Mouse (Mus musculus): ENCODE data around the gene Pxmp4. TPM values are rescaled to one million over a fixed set of nuclear protein-coding genes. Genes with fewer than 3 reads are reported as not detected.

The Pxmp4 gene
- polyA plus RNA-seq, 1 experiment from 2014 or later, result 16.0 TPM

DNA sequence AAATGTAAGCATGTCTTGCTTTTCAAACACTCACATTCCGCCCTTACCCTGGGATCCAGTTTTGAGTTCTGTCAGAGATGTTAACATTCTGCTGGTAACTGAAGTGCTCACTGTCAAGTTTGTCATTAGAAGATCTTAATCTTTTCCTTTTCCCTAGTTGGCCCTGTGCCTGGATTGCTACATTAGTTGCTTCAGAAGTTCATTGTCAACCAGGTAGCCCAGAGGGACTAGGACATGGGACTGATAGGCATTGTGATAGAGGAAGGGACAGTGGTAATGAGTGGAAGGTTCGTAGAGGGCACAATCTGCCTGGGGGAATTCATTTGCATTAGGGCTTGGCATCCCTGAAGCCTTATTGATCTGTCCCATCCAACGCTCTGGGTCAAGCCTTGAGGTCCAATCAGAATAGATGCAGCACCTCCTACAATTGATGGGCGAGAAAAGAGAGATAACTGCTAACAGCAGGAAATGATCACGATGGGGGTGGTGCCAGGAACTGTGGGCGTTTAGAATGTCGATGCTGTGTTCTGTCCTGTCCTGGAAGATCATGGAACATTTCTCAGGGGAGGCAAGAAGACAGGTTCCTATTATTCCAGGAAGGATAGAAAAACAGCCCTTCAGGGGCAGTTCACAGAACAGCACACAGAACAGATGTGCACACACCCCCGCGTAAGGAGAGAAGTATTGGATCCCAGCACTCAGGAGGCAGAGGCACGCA is 5.7 kb upstream of the Pxmp4 start:
- Histone ChIP-seq H3K4me2 (no peak overlapping the region), H3K27me3 (peaks cover 6% of the 10 kb centered on the region; the same call in 1 of the 2 replicates), H3K27ac (no peak overlapping the region), H3K36me3 (no peaks in the 10 kb centered on the region), H3K4me3 (replicated peaks) (no peak overlapping the region), H3K9me3 (no peaks in the 10 kb centered on the region), H3K9ac (replicated peaks) (no peak overlapping the region), H3K4me1 (replicated peaks) (peaks cover 8% of the 10 kb centered on the region)
- WGBS, result 66% methylated on average over 10 of the region's 10 CpGs
- no peak for ATAC-seq (ENCODE audit: insufficient number of reproducible peaks, insufficient read depth, low FRiP score, low TSS enrichment, low read depth)

DNA sequence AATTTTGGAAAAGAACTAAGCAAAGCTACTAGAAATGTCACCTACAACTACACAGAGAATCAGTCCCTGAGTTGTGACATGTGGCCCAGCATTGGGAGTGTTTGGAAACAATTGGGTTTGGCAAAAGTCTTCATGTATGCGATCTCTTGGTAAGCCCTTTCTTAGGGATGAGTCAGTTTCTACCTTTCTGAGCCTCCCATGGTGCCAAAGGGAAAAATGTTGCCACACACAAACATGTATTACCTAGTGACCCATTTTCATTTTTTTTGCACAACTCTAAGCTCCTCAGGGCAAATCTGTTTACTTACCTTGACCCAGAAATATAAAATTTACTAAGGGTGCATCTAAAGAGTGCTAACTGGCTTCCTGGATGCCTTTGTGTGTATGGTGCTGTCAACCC is 3.5 kb upstream of the Pxmp4 start:
- ATAC-seq (ENCODE audit: insufficient number of reproducible peaks, insufficient read depth, low FRiP score, low TSS enrichment, low read depth), result no peak
- H3K9me3 ChIP-seq, result no peaks in the 10 kb centered on the region
- H3K4me2 ChIP-seq, result no peak overlapping the region
- H3K9ac ChIP-seq (replicated peaks), result no peak overlapping the region
- no peak overlapping the region for H3K4me3 ChIP-seq (replicated peaks)
- H3K27ac ChIP-seq, result no peak overlapping the region
- 0 out of 2 replicates have a peak, but pooled peaks cover 6% of the 10 kb centered on the region for H3K4me1 ChIP-seq (replicated peaks)
- H3K27me3 ChIP-seq, result peaks cover 6% of the 10 kb centered on the region; the same call in 1 of the 2 replicates
- no peaks in the 10 kb centered on the region for H3K36me3 ChIP-seq
- 90% methylated on average over 1 of the region's 1 CpGs for WGBS

DNA sequence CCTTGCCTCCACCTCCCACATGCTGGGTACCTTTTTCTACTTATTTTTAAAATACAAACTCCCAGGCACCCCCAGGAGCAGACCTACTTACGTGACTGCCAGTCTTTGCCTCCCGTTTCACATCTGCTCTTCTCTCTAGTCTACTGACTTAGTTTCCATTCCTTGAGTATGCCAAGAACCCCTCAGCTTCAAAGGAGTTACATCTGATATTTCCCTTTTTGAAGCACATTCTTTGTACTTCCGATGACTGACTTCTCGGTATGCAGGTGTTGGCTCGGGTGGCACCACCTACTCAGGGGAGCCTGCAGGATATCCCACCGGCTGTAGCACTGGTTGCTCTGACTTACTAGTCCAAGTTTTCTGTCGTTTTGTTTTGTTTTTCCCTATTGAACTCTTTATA is 648 bp upstream of the Pxmp4 start:
- no peaks in the 10 kb centered on the region for H3K36me3 ChIP-seq
- H3K9ac ChIP-seq (replicated peaks), result no peak overlapping the region
- no peak for ATAC-seq (ENCODE audit: insufficient number of reproducible peaks, insufficient read depth, low FRiP score, low TSS enrichment, low read depth)
- H3K27ac ChIP-seq, result no peak overlapping the region
- H3K4me3 ChIP-seq (replicated peaks), result peak overlapping the region; percentile 82
- peaks cover under 1% of the 10 kb centered on the region; the same call in 1 of the 2 replicates for H3K27me3 ChIP-seq
- no peaks in the 10 kb centered on the region for H3K9me3 ChIP-seq
- peak overlapping the region; percentile 78 for H3K4me2 ChIP-seq
- WGBS, result 43% methylated on average over 7 of the region's 7 CpGs
- H3K4me1 ChIP-seq (replicated peaks), result 0 out of 2 replicates have a peak, but pooled peaks cover 6% of the 10 kb centered on the region

DNA sequence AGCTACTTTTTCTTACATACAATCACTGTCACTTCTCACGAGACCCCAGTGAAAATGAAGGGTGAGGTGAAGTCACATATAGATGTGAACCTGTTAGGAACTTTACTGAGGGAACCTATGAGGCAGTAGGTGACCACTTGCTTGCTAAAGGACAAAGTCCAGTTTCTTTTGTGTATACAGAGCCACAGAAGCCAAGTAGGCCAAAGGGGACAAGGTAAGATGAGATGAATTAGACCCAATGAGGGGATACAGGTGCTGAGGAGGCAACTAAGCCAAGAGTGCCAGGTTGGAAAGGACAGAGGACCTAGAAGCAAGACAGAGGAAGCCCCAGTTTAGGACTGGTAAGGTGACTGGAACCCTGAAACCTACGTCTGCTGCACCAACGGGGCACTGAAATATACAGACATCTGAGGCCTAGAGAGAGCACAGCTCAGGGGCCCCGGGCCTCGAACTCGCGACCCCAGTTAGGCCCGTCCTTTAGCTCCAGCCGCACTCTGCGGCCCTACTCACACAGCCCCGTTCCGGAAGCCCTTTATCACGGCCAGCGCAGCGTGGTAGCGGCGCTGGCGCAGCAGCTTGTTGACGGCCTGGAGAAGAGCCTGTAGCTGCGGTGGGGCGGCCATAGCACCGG is 386 bp downstream of the Pxmp4 start:
- 19% methylated on average over 22 of the region's 22 CpGs for WGBS
- H3K27ac ChIP-seq, result 0 out of 2 replicates have a peak overlapping the region, but pooled peaks have one; percentile 26

DNA sequence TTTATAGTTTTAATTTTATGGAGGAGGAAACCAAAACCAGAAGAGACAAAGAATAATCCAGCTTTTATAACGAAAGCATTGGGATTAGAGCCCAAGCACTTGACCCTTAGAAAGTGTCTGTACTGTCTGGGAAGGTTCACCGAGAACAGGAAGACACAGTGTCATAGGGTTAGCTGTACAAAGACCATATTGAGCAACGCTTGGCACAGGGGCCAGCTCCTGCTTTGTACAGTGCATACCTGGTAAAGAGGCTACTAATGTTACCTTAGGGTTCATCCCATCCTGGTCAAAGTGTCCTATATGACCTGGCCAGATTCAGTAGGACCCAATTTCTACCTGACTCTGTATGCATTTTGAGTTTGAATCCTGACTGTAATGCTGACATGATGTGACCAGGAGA is 2.2 kb downstream of the Pxmp4 start:
- 75% methylated on average over 3 of the region's 3 CpGs for WGBS
- 0 out of 2 replicates have a peak, but pooled peaks cover 6% of the 10 kb centered on the region for H3K4me1 ChIP-seq (replicated peaks)
- no peak overlapping the region for H3K4me3 ChIP-seq (replicated peaks)
- H3K27ac ChIP-seq, result no peak overlapping the region
- H3K27me3 ChIP-seq, result no peaks in the 10 kb centered on the region
- H3K4me2 ChIP-seq, result no peak overlapping the region
- no peaks in the 10 kb centered on the region for H3K36me3 ChIP-seq
- no peak for ATAC-seq (ENCODE audit: insufficient number of reproducible peaks, insufficient read depth, low FRiP score, low TSS enrichment, low read depth)
- H3K9me3 ChIP-seq, result no peaks in the 10 kb centered on the region
- no peak overlapping the region for H3K9ac ChIP-seq (replicated peaks)

More for the DNA sequence above, 386 bp downstream of the Pxmp4 start:
- Histone ChIP-seq H3K36me3 (no peaks in the 10 kb centered on the region), H3K4me3 (replicated peaks) (peak overlapping the region; percentile 82), H3K9ac (replicated peaks) (peak overlapping the region; percentile 78), H3K27me3 (no peaks in the 10 kb centered on the region), H3K9me3 (no peaks in the 10 kb centered on the region), H3K4me2 (peak overlapping the region; percentile 78), H3K4me1 (replicated peaks) (0 out of 2 replicates have a peak, but pooled peaks cover 6% of the 10 kb centered on the region)
- ATAC-seq (ENCODE audit: insufficient number of reproducible peaks, insufficient read depth, low FRiP score, low TSS enrichment, low read depth), result peak; percentile 60; the same call in 1 of the 2 replicates

DNA sequence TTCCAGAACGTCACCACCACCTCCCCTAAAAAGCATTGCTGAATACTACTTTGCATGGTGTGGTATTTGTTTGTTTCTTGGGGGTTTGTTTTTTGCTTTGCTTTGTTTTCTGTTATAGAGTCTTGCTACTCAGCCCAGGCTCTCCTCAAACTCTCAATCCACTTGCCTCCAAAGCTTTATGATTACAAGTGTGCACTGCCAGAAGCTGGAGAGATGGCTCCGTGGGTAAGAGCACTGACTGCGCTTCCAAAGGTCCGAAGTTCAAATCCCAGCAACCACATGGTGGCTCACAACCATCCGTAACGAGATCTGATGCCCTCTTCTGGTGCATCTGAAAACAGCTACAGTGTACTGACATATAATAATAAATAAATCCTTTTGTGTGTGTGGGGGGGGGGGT is 2.9 kb downstream of the Pxmp4 start:
- no peak for ATAC-seq (ENCODE audit: insufficient number of reproducible peaks, insufficient read depth, low FRiP score, low TSS enrichment, low read depth)
- H3K9me3 ChIP-seq, result no peaks in the 10 kb centered on the region

DNA sequence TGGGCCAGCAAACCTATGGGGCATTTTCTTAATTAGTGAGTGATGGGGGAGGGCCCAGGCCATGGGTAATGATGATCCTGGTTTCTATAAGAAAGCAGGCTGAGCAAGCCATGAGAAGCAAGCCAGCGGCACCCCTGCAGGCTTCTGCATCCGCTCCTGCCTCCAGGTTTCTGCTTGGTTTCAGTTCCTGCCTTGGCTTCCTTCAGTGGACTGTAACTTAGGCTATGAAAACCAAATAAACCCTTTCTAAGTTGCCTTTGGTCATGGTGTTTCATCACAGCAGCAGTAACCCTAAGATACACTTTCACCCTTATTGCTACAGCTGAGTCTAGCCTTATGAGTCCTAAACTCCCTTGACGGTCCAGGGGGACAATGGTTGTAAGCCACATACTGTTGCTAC is 6.1 kb downstream of the Pxmp4 start:
- 0 out of 2 replicates have a peak, but pooled peaks cover 4% of the 10 kb centered on the region for H3K9me3 ChIP-seq
- WGBS, result 83% methylated on average over 3 of the region's 3 CpGs
- H3K36me3 ChIP-seq, result peaks cover 10% of the 10 kb centered on the region; the same call in 1 of the 2 replicates
- no peak for ATAC-seq (ENCODE audit: insufficient number of reproducible peaks, insufficient read depth, low FRiP score, low TSS enrichment, low read depth)
- H3K27ac ChIP-seq, result no peak overlapping the region
- no peak overlapping the region for H3K4me2 ChIP-seq
- no peak overlapping the region for H3K4me3 ChIP-seq (replicated peaks)
- H3K4me1 ChIP-seq (replicated peaks), result no peaks in the 10 kb centered on the region
- H3K27me3 ChIP-seq, result no peaks in the 10 kb centered on the region
- no peak overlapping the region for H3K9ac ChIP-seq (replicated peaks)

More for the DNA sequence above, 2.9 kb downstream of the Pxmp4 start:
- WGBS, result 71% methylated on average over 6 of the region's 6 CpGs
- Histone ChIP-seq H3K36me3 (no peaks in the 10 kb centered on the region), H3K27ac (no peak overlapping the region), H3K9ac (replicated peaks) (no peak overlapping the region), H3K4me2 (no peak overlapping the region), H3K4me1 (replicated peaks) (0 out of 2 replicates have a peak, but pooled peaks cover 6% of the 10 kb centered on the region), H3K4me3 (replicated peaks) (no peak overlapping the region), H3K27me3 (no peaks in the 10 kb centered on the region)

DNA sequence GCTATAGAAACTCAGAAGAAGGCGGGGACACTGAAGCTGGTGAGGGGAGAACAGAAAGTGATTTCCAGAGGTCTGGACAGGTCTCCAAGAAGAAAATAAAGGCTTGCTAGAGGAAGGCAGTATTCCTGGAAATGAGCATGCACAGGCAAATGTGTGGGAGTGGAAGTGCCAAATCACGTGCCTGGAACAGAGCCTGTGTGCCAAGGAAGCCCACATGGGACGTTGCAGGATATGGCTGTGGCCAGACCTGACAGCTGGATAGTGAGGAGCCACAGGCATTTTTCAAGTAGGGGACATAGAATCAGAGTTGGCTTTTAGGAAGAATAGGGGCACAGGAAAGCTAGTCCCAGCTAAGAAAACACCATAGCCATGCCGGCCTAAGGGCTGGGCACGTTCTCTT is 7.7 kb downstream of the Pxmp4 start:
- WGBS, result 79% methylated on average over 5 of the region's 5 CpGs
- H3K9ac ChIP-seq (replicated peaks), result no peak overlapping the region
- no peak for ATAC-seq (ENCODE audit: insufficient number of reproducible peaks, insufficient read depth, low FRiP score, low TSS enrichment, low read depth)
- no peak overlapping the region for H3K27ac ChIP-seq
- no peaks in the 10 kb centered on the region for H3K27me3 ChIP-seq
- 0 out of 2 replicates have a peak, but pooled peaks cover 4% of the 10 kb centered on the region for H3K9me3 ChIP-seq
- no peaks in the 10 kb centered on the region for H3K4me1 ChIP-seq (replicated peaks)
- H3K4me2 ChIP-seq, result no peak overlapping the region
- H3K36me3 ChIP-seq, result peaks cover 10% of the 10 kb centered on the region; the same call in 1 of the 2 replicates
- H3K4me3 ChIP-seq (replicated peaks), result no peak overlapping the region

DNA sequence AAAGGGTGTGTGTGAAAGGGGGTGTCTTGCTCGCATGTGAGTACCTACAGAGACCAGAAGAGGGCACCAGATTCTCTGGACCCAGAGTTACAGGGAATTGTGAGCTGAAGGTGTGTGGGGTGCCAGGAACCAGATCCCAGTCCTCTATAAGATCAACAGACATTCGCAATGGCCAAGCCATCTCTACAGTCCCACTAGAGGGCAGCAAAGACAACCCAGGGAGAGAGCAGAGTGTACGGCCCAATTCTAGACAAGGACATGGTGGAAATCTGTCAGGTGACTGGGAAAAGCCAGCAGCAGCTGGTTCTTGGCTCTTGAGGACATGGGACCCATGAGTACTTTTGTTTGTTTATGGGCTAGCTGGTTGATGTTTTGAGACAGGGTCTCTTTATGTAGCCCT is 10.5 kb downstream of the Pxmp4 start:
- Histone ChIP-seq H3K9me3 (0 out of 2 replicates have a peak, but pooled peaks cover 4% of the 10 kb centered on the region), H3K4me1 (replicated peaks) (no peaks in the 10 kb centered on the region), H3K4me3 (replicated peaks) (no peak overlapping the region), H3K9ac (replicated peaks) (no peak overlapping the region), H3K27me3 (no peaks in the 10 kb centered on the region), H3K27ac (no peak overlapping the region), H3K4me2 (no peak overlapping the region), H3K36me3 (peaks cover 10% of the 10 kb centered on the region; the same call in 1 of the 2 replicates)
- no peak for ATAC-seq (ENCODE audit: insufficient number of reproducible peaks, insufficient read depth, low FRiP score, low TSS enrichment, low read depth)
- 70% methylated on average over 3 of the region's 3 CpGs for whole genome bisulfite sequencing

DNA sequence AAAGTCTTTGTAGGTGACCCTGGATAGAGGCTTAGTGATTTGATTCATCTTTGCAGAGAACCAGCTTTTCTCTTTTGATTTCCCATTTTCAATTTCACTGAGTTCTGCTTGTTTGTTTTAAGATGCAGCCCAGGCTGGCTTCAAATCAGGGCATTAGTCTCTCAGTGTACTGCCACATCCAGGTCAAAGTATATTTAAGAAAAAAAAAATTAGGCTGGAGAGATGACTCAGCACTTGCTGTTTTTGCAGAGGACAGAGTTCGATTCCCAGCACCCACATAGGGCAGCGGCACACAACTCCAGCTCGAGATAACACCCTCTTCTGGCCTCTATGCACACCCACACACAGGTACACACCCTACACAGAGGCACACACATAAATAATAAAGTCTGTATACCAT is 12.3 kb downstream of the Pxmp4 start:
- H3K27ac ChIP-seq, result no peak overlapping the region
- no peaks in the 10 kb centered on the region for H3K27me3 ChIP-seq
- 79% methylated on average over 3 of the region's 3 CpGs for WGBS
- H3K9ac ChIP-seq (replicated peaks), result no peak overlapping the region
- H3K4me2 ChIP-seq, result no peak overlapping the region
- no peak overlapping the region for H3K4me3 ChIP-seq (replicated peaks)
- no peaks in the 10 kb centered on the region for H3K4me1 ChIP-seq (replicated peaks)
- ATAC-seq (ENCODE audit: insufficient number of reproducible peaks, insufficient read depth, low FRiP score, low TSS enrichment, low read depth), result no peak
- 0 out of 2 replicates have a peak, but pooled peaks cover 4% of the 10 kb centered on the region for H3K9me3 ChIP-seq
- peaks cover 25% of the 10 kb centered on the region for H3K36me3 ChIP-seq

DNA sequence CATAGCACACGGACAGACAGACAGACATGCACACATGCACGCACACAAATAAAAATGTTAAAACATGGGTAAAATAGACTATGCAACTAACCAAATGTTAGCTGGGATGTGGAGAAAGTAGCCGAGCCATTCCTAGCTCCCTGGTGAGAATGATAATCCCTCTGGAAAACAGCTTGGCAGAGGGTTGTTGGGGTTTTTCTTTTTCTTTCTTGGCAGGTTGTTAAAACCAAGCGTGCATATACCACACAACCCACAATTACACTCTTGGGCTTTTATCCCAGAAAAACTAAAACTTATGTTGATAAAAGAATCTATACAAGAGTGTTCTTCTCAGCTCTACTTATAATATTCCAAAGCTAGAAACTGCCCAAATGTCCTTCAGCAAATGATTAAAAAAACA is 14.5 kb downstream of the Pxmp4 start:
- Histone ChIP-seq H3K9me3 (0 out of 2 replicates have a peak, but pooled peaks cover 4% of the 10 kb centered on the region), H3K4me2 (no peak overlapping the region), H3K4me3 (replicated peaks) (no peak overlapping the region), H3K27ac (no peak overlapping the region), H3K9ac (replicated peaks) (no peak overlapping the region), H3K36me3 (peaks cover 18% of the 10 kb centered on the region), H3K27me3 (no peaks in the 10 kb centered on the region), H3K4me1 (replicated peaks) (peaks cover 13% of the 10 kb centered on the region)
- ATAC-seq (ENCODE audit: insufficient number of reproducible peaks, insufficient read depth, low FRiP score, low TSS enrichment, low read depth), result no peak
- 89% methylated on average over 4 of the region's 4 CpGs for WGBS
